Mouse (Mus musculus): ENCODE data around the gene Zan. TPM values are rescaled to one million over a fixed set of nuclear protein-coding genes. Genes with fewer than 3 reads are reported as not detected.

Zan gene
- polyA plus RNA-seq, 1 experiment: 0.01 TPM

DNA sequence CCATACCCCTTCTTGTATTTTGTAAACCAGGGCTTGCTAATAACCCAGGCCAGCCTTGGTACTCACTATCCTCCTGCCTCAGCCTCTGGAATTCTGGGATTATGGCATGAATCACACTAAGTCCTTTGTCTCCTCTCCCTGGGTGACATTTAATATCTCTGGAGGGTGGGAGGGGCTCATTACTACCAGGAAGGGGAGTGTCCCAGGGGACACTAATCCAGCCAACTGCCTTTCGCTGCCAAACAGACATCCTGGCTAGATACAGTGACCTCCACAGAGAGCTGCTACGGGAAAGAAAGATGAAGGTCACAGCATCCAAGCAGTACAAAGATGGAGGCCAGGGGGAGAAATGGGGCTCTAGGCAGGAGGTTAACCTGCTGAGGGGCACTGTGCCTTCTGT, 101.2 kb downstream of the Zan start:
- H3K36me3 ChIP-seq (ENCODE audit: control insufficient read depth, insufficient read depth): peaks cover 40% of the 10 kb centered on the region
- no peak overlapping the region for H3ac ChIP-seq (ENCODE audit: control insufficient read depth, insufficient read length, low read depth)
- no peak overlapping the region for H3K4me3 ChIP-seq (ENCODE audit: insufficient read depth, poor library complexity, severe bottlenecking)
- no peak for TF ChIP-seq USF1 (IDR thresholded peaks at IDR 0.05; ENCODE audit: low read depth)
- no peak for TF ChIP-seq MAX (IDR thresholded peaks at IDR 0.05)
- no peak for TF ChIP-seq CTCF (IDR thresholded peaks at IDR 0.05; ENCODE audit: control insufficient read depth, insufficient read depth, insufficient read length)
- TF ChIP-seq MYOG (IDR thresholded peaks at IDR 0.05; ENCODE audit: control insufficient read depth, extremely low read depth, insufficient read length): no peak
- TF ChIP-seq FOSL1 (IDR thresholded peaks at IDR 0.05; ENCODE audit: insufficient read depth, low read length, poor library complexity, severe bottlenecking): no peak
- no peak for TF ChIP-seq MYOD1 (IDR thresholded peaks at IDR 0.05; ENCODE audit: control insufficient read depth, insufficient read length, low read depth)
- no peak for TF ChIP-seq CEBPB (IDR thresholded peaks at IDR 0.05; ENCODE audit: low read depth)
- H3K79me3 ChIP-seq (ENCODE audit: low read depth): no peaks in the 10 kb centered on the region
- H3K79me2 ChIP-seq (ENCODE audit: control insufficient read depth, insufficient read depth): no peaks in the 10 kb centered on the region
- no peaks in the 10 kb centered on the region for H3K27me3 ChIP-seq (ENCODE audit: control insufficient read depth, insufficient read depth, insufficient read length)

- Histone ChIP-seq H3ac (ENCODE audit: control insufficient read depth, insufficient read length, low read depth) (no peak overlapping the region), H3K79me2 (ENCODE audit: control insufficient read depth, insufficient read depth) (no peaks in the 10 kb centered on the region), H3K27me3 (ENCODE audit: control insufficient read depth, insufficient read depth, insufficient read length) (no peaks in the 10 kb centered on the region), H3K79me3 (ENCODE audit: low read depth) (no peaks in the 10 kb centered on the region), H3K4me3 (ENCODE audit: insufficient read depth, poor library complexity, severe bottlenecking) (no peak overlapping the region), H3K36me3 (ENCODE audit: control insufficient read depth, insufficient read depth) (peaks cover 50% of the 10 kb centered on the region)
- TF ChIP-seq MYOD1 (IDR thresholded peaks at IDR 0.05; ENCODE audit: control insufficient read depth, insufficient read length, low read depth) (no peak), CTCF (IDR thresholded peaks at IDR 0.05; ENCODE audit: control insufficient read depth, insufficient read depth, insufficient read length) (no peak), USF1 (IDR thresholded peaks at IDR 0.05; ENCODE audit: low read depth) (no peak), CEBPB (IDR thresholded peaks at IDR 0.05; ENCODE audit: low read depth) (no peak), FOSL1 (IDR thresholded peaks at IDR 0.05; ENCODE audit: insufficient read depth, low read length, poor library complexity, severe bottlenecking) (no peak), MAX (IDR thresholded peaks at IDR 0.05) (no peak), MYOG (IDR thresholded peaks at IDR 0.05; ENCODE audit: control insufficient read depth, extremely low read depth, insufficient read length) (no peak)
Observed at GRCm38 (mm10) chr5:137374521-137375080, 102.3 kb downstream of the Zan start.

- H3ac ChIP-seq (ENCODE audit: control insufficient read depth, insufficient read length, low read depth): no peak overlapping the region
- no peaks in the 10 kb centered on the region for H3K27me3 ChIP-seq (ENCODE audit: control insufficient read depth, insufficient read depth, insufficient read length)
- no peak overlapping the region for H3K4me3 ChIP-seq (ENCODE audit: insufficient read depth, poor library complexity, severe bottlenecking)
- peaks cover 62% of the 10 kb centered on the region for H3K36me3 ChIP-seq (ENCODE audit: control insufficient read depth, insufficient read depth)
- TF ChIP-seq USF1 (IDR thresholded peaks at IDR 0.05; ENCODE audit: low read depth): no peak
- TF ChIP-seq CEBPB (IDR thresholded peaks at IDR 0.05; ENCODE audit: low read depth): no peak
- TF ChIP-seq CTCF (IDR thresholded peaks at IDR 0.05; ENCODE audit: control insufficient read depth, insufficient read depth, insufficient read length): no peak
- no peaks in the 10 kb centered on the region for H3K79me2 ChIP-seq (ENCODE audit: control insufficient read depth, insufficient read depth)
- no peaks in the 10 kb centered on the region for H3K79me3 ChIP-seq (ENCODE audit: low read depth)
Observed at GRCm38 (mm10) chr5:137373371-137373950, 103.4 kb downstream of the Zan start.

- Histone ChIP-seq H3K4me3 (ENCODE audit: insufficient read depth, poor library complexity, severe bottlenecking) (no peak overlapping the region), H3K27me3 (ENCODE audit: control insufficient read depth, insufficient read depth, insufficient read length) (no peaks in the 10 kb centered on the region), H3K79me3 (ENCODE audit: low read depth) (no peaks in the 10 kb centered on the region), H3K36me3 (ENCODE audit: control insufficient read depth, insufficient read depth) (peaks cover 87% of the 10 kb centered on the region), H3ac (ENCODE audit: control insufficient read depth, insufficient read length, low read depth) (no peak overlapping the region), H3K79me2 (ENCODE audit: control insufficient read depth, insufficient read depth) (no peaks in the 10 kb centered on the region)
- TF ChIP-seq MAX (IDR thresholded peaks at IDR 0.05) (no peak), MYOD1 (IDR thresholded peaks at IDR 0.05; ENCODE audit: control insufficient read depth, insufficient read length, low read depth) (no peak), FOSL1 (IDR thresholded peaks at IDR 0.05; ENCODE audit: insufficient read depth, low read length, poor library complexity, severe bottlenecking) (no peak), USF1 (IDR thresholded peaks at IDR 0.05; ENCODE audit: low read depth) (no peak), CTCF (IDR thresholded peaks at IDR 0.05; ENCODE audit: control insufficient read depth, insufficient read depth, insufficient read length) (no peak), CEBPB (IDR thresholded peaks at IDR 0.05; ENCODE audit: low read depth) (no peak), MYOG (IDR thresholded peaks at IDR 0.05; ENCODE audit: control insufficient read depth, extremely low read depth, insufficient read length) (no peak)
Observed at GRCm38 (mm10) chr5:137369665-137370064, 107.2 kb downstream of the Zan start.

GRCm38 (mm10) chr5:137358382-137358781, 118.5 kb downstream of the Zan start:
- H3K27me3 ChIP-seq (ENCODE audit: control insufficient read depth, insufficient read depth, insufficient read length): no peaks in the 10 kb centered on the region
- no peak overlapping the region for H3ac ChIP-seq (ENCODE audit: control insufficient read depth, insufficient read length, low read depth)
- H3K79me2 ChIP-seq (ENCODE audit: control insufficient read depth, insufficient read depth): peaks cover 14% of the 10 kb centered on the region
- H3K36me3 ChIP-seq (ENCODE audit: control insufficient read depth, insufficient read depth): peaks cover 48% of the 10 kb centered on the region
- TF ChIP-seq MAX (IDR thresholded peaks at IDR 0.05) (no peak), MYOD1 (IDR thresholded peaks at IDR 0.05; ENCODE audit: control insufficient read depth, insufficient read length, low read depth) (no peak), FOSL1 (IDR thresholded peaks at IDR 0.05; ENCODE audit: insufficient read depth, low read length, poor library complexity, severe bottlenecking) (no peak), CTCF (IDR thresholded peaks at IDR 0.05; ENCODE audit: control insufficient read depth, insufficient read depth, insufficient read length) (no peak), USF1 (IDR thresholded peaks at IDR 0.05; ENCODE audit: low read depth) (no peak), MYOG (IDR thresholded peaks at IDR 0.05; ENCODE audit: control insufficient read depth, extremely low read depth, insufficient read length) (no peak), CEBPB (IDR thresholded peaks at IDR 0.05; ENCODE audit: low read depth) (no peak)
- H3K4me3 ChIP-seq (ENCODE audit: insufficient read depth, poor library complexity, severe bottlenecking): no peak overlapping the region
- peaks cover 4% of the 10 kb centered on the region for H3K79me3 ChIP-seq (ENCODE audit: low read depth)
